Mouse (Mus musculus): ENCODE results near the gene Ubxn11.

DNA sequence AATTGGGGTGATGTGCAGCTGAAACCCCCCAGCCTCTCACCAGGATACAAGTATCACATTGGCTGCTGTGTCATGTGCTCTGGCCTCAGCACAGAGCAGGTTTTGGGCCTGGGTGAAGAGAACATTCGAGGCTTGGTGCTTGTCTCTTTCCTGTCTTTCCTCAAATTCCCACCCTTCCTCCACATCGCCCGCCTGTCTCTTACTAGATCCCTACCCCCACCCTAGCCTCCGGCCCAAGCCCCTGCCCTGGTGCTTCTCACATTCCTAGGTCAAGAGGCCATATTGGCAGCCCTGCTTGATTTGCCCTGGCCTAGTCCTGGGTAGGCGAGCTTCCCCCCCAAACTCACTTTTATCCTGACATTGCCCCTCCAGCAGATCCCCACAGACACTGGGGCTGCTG, 16.7 kb downstream of the Ubxn11 start:
- no peak for TF ChIP-seq NELFE (IDR thresholded peaks at IDR 0.05; ENCODE audit: low read depth, low read length)
- TF ChIP-seq POLR2A (IDR thresholded peaks at IDR 0.05; ENCODE audit: low read depth, low read length) = no peak
- no peak for TF ChIP-seq CTCF (conservative IDR thresholded peaks at IDR 0.05 in 1 of 2, IDR thresholded peaks at IDR 0.05 in 1 of 2; ENCODE audit: low read depth in 2 of 2, low read length in 2 of 2)
- no peak for TF ChIP-seq IRF4 (IDR thresholded peaks at IDR 0.05; ENCODE audit: low read depth, low read length)
- no peak for TF ChIP-seq MAFK (IDR thresholded peaks at IDR 0.05; ENCODE audit: insufficient replicate concordance, low read length)
- no peak for TF ChIP-seq E2F4 (IDR thresholded peaks at IDR 0.05; ENCODE audit: insufficient replicate concordance, low read depth, low read length)
- no peak for TF ChIP-seq HCFC1 (IDR thresholded peaks at IDR 0.05; ENCODE audit: low read depth, low read length)
- no peak for TF ChIP-seq ETS1 (conservative IDR thresholded peaks at IDR 0.05; ENCODE audit: low read depth, low read length)
- TF ChIP-seq BHLHE40 (IDR thresholded peaks at IDR 0.05; ENCODE audit: low read depth, low read length) = no peak
- no peak for TF ChIP-seq USF2 (conservative IDR thresholded peaks at IDR 0.05; ENCODE audit: low read depth, low read length)
- no peak for TF ChIP-seq EP300 (IDR thresholded peaks at IDR 0.05; ENCODE audit: low read length)
- no peak for TF ChIP-seq ZKSCAN1 (IDR thresholded peaks at IDR 0.05; ENCODE audit: borderline replicate concordance, low read depth, low read length)
- no peak for TF ChIP-seq ELF1 (IDR thresholded peaks at IDR 0.05; ENCODE audit: low read depth, low read length)
- TF ChIP-seq SIN3A (IDR thresholded peaks at IDR 0.05; ENCODE audit: low read length) = no peak

Data from CH12.LX (cell line).